Mouse (Mus musculus) testis, adult 2 months (tissue): ENCODE measurements around the gene Mtpn.

ENCODE experiments used
- CTCF ChIP-seq: fragments of 200-500 bp; IDR thresholded peaks from 2 replicates; pipeline ENCODE4 v1.5.1; 2012; ENCODE audit warnings: low read depth, mild to moderate bottlenecking, inconsistent platforms, low read length, moderate library complexity; ENCODE audit not compliant: control insufficient read depth, insufficient read depth, insufficient replicate concordance
- POLR2A ChIP-seq: fragments of 200-500 bp; IDR thresholded peaks from 2 replicates; pipeline ENCODE4 v1.6.1; 2012; ENCODE audit warnings: low read depth, mild to moderate bottlenecking, inconsistent platforms, low read length, moderate library complexity; ENCODE audit not compliant: control insufficient read depth

DNA sequence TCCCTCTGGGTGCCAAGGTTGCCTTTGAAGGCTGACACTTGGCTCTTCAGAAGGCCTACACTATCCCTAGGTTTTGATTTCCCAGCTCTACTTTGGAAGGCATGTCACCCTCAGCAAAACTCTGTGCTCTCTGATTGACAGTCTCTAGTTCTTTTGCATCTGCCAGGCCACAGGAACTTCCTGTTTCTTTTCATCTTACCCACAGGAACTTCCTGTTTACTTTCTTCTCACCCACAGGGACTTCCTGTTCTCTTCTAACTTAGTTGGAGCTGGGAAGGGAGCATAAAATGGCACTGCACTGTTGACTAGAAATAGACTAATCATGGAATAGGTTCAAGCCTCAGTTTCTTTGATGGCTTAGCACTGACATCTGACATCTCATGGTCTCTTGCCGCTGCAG, 77.2 kb downstream of the Mtpn start:
- TF ChIP-seq CTCF (no peak), POLR2A (no peak)
